Mouse (Mus musculus): ENCODE results near the gene Aacs.

- TF ChIP-seq POLR2A (IDR thresholded peaks at IDR 0.05; ENCODE audit: borderline replicate concordance, extremely low read depth, insufficient read depth, insufficient read length, poor library complexity, severe bottlenecking) (peak; percentile 46), CTCF (IDR thresholded peaks at IDR 0.05; ENCODE audit: borderline replicate concordance, extremely low read depth, insufficient read depth, insufficient read length) (no peak)
Measured at GRCm38 (mm10) chr5:125441234-125442114, 34.1 kb upstream of the Aacs start, which contains the start of gene Bri3bp.
